Mouse (Mus musculus) lung, embryonic 15.5 days (tissue): Measurements from ENCODE around the gene Acvr1b. TPM values are rescaled to one million over a fixed set of nuclear protein-coding genes. Genes with fewer than 3 reads are reported as not detected.

Source experiments
- ATAC-seq: fragments of 200-750 bp; cut with Nextera tagmentation; 2 replicates; pipeline ENCODE4 v1.8.0; 2017; ENCODE audit warnings: moderate number of reproducible peaks, borderline replicate concordance; ENCODE audit not compliant: low FRiP score, low TSS enrichment; ENCODE audit errors: extremely low read depth
- H3K27ac ChIP-seq: fragments of 300-500 bp; sonication (generic); 2 replicates; pipeline ENCODE4 v1.5.1; 2015; ENCODE audit warnings: moderate library complexity, mild to moderate bottlenecking, inconsistent platforms
- H3K27me3 ChIP-seq: fragments of 300-500 bp; sonication (generic); 2 replicates; pipeline ENCODE4 v1.6.1; 2015; ENCODE audit warnings: inconsistent platforms
- H3K36me3 ChIP-seq: fragments of 300-500 bp; sonication (generic); 2 replicates; pipeline ENCODE4 v1.6.1; 2015; ENCODE audit warnings: inconsistent platforms
- H3K4me1 ChIP-seq: fragments of 300-500 bp; sonication (generic); 2 replicates; pipeline ENCODE4 v1.6.1; 2015; ENCODE audit warnings: inconsistent platforms
- H3K4me2 ChIP-seq: fragments of 300-500 bp; sonication (generic); 2 replicates; pipeline ENCODE4 v1.6.1; 2015; ENCODE audit warnings: inconsistent platforms, mild to moderate bottlenecking, moderate library complexity
- H3K4me3 ChIP-seq: fragments of 300-500 bp; sonication (generic); 2 replicates; pipeline ENCODE4 v1.5.1; 2015; ENCODE audit warnings: mild to moderate bottlenecking, inconsistent platforms
- H3K9ac ChIP-seq: fragments of 300-500 bp; sonication (generic); 2 replicates; pipeline ENCODE4 v1.6.1; 2015; ENCODE audit warnings: inconsistent platforms
- H3K9me3 ChIP-seq: fragments of 300-500 bp; sonication (generic); 2 replicates; pipeline ENCODE4 v1.6.1; 2016; ENCODE audit warnings: inconsistent platforms
- WGBS: fragments of 180-500 bp; shearing (Covaris S2); methylation state at CpG from one replicate; pipeline ENCODE4 v1.1.7; 2015; 5-methylcytosine and 5-hydroxymethylcytosine counted together
- polyA plus RNA-seq: library from polyadenylated mRNA; unstranded; fragments of >200 nt; fragmentation: Nextera tagmentation; extraction: Ambion mirVana; gene quantifications from 2 replicates; pipeline ENCODE4 v1.2.1, GENCODE M21; 2015

Gene Acvr1b
- polyA plus RNA-seq, 1 experiment from 2014 or later = 6.0 TPM

GRCm38 (mm10) chr15:101192651-101193050 is 18.8 kb downstream of the Acvr1b start:
- no peak overlapping the region for H3K27ac ChIP-seq
- H3K9me3 ChIP-seq = no peaks in the 10 kb centered on the region
- peaks cover 56% of the 10 kb centered on the region for H3K4me1 ChIP-seq
- no peak for ATAC-seq
- no peak overlapping the region for H3K4me2 ChIP-seq
- peaks cover 34% of the 10 kb centered on the region for H3K36me3 ChIP-seq
- no peaks in the 10 kb centered on the region for H3K27me3 ChIP-seq
- H3K9ac ChIP-seq = no peak overlapping the region
- WGBS = 70% methylated on average over 7 of the region's 7 CpGs
- no peak overlapping the region for H3K4me3 ChIP-seq

GRCm38 (mm10) chr15:101193971-101194370 is 20.1 kb downstream of the Acvr1b start:
- WGBS = 86% methylated on average over 6 of the region's 6 CpGs
- H3K4me1 ChIP-seq = peaks cover 51% of the 10 kb centered on the region
- H3K27me3 ChIP-seq = no peaks in the 10 kb centered on the region
- H3K27ac ChIP-seq = no peak overlapping the region
- no peak overlapping the region for H3K9ac ChIP-seq
- ATAC-seq = no peak
- no peak overlapping the region for H3K4me3 ChIP-seq
- peaks cover 42% of the 10 kb centered on the region for H3K36me3 ChIP-seq
- no peak overlapping the region for H3K4me2 ChIP-seq
- no peaks in the 10 kb centered on the region for H3K9me3 ChIP-seq

- no peak for ATAC-seq
- H3K9me3 ChIP-seq = no peaks in the 10 kb centered on the region
- H3K4me3 ChIP-seq = no peak overlapping the region
- no peak overlapping the region for H3K9ac ChIP-seq
- no peaks in the 10 kb centered on the region for H3K27me3 ChIP-seq
- H3K4me1 ChIP-seq = peaks cover 49% of the 10 kb centered on the region
- peaks cover 52% of the 10 kb centered on the region for H3K36me3 ChIP-seq
- H3K27ac ChIP-seq = peak overlapping the region; percentile 45
- no peak overlapping the region for H3K4me2 ChIP-seq
- WGBS = 70% methylated on average over 16 of the region's 16 CpGs
Measured at GRCm38 (mm10) chr15:101194951-101195823, 21.3 kb downstream of the Acvr1b start.

GRCm38 (mm10) chr15:101196079-101196795 is 22.4 kb downstream of the Acvr1b start:
- Histone ChIP-seq H3K4me1 (peaks cover 41% of the 10 kb centered on the region), H3K27ac (no peak overlapping the region), H3K9me3 (no peaks in the 10 kb centered on the region), H3K36me3 (peaks cover 62% of the 10 kb centered on the region), H3K27me3 (no peaks in the 10 kb centered on the region), H3K4me2 (no peak overlapping the region), H3K9ac (no peak overlapping the region), H3K4me3 (no peak overlapping the region)
- ATAC-seq = no peak
- WGBS = 84% methylated on average over 8 of the region's 8 CpGs

GRCm38 (mm10) chr15:101196961-101197360 is 23.1 kb downstream of the Acvr1b start:
- peaks cover 34% of the 10 kb centered on the region for H3K4me1 ChIP-seq
- ATAC-seq = no peak

GRCm38 (mm10) chr15:101197497-101198179 is 23.8 kb downstream of the Acvr1b start:
- no peak overlapping the region for H3K9ac ChIP-seq
- no peak overlapping the region for H3K4me3 ChIP-seq
- no peak overlapping the region for H3K27ac ChIP-seq
- peaks cover 76% of the 10 kb centered on the region for H3K36me3 ChIP-seq
- 78% methylated on average over 15 of the region's 15 CpGs for WGBS
- peaks cover 27% of the 10 kb centered on the region for H3K4me1 ChIP-seq
- H3K9me3 ChIP-seq = no peaks in the 10 kb centered on the region
- ATAC-seq = no peak
- H3K4me2 ChIP-seq = no peak overlapping the region
- no peaks in the 10 kb centered on the region for H3K27me3 ChIP-seq

More at GRCm38 (mm10) chr15:101196961-101197360, 23.1 kb downstream of the Acvr1b start:
- Histone ChIP-seq H3K27ac (no peak overlapping the region), H3K27me3 (no peaks in the 10 kb centered on the region), H3K9me3 (no peaks in the 10 kb centered on the region), H3K4me2 (no peak overlapping the region), H3K4me3 (no peak overlapping the region), H3K36me3 (peaks cover 69% of the 10 kb centered on the region), H3K9ac (no peak overlapping the region)

- Histone ChIP-seq H3K36me3 (peaks cover 82% of the 10 kb centered on the region), H3K27ac (no peak overlapping the region), H3K4me1 (peaks cover 23% of the 10 kb centered on the region), H3K4me3 (no peak overlapping the region), H3K4me2 (no peak overlapping the region), H3K9me3 (no peaks in the 10 kb centered on the region), H3K9ac (no peak overlapping the region), H3K27me3 (no peaks in the 10 kb centered on the region)
- WGBS = 24% methylated on average over 3 of the region's 3 CpGs
- peak; percentile 57; the same call in 1 of the 2 replicates for ATAC-seq
Measured at GRCm38 (mm10) chr15:101198218-101198617, 24.4 kb downstream of the Acvr1b start.

GRCm38 (mm10) chr15:101198850-101199249 is 25.0 kb downstream of the Acvr1b start:
- Histone ChIP-seq H3K36me3 (peaks cover 85% of the 10 kb centered on the region), H3K27me3 (no peaks in the 10 kb centered on the region), H3K9ac (no peak overlapping the region), H3K9me3 (no peaks in the 10 kb centered on the region), H3K27ac (no peak overlapping the region), H3K4me3 (no peak overlapping the region), H3K4me1 (peaks cover 17% of the 10 kb centered on the region), H3K4me2 (no peak overlapping the region)
- WGBS = 86% methylated on average over 14 of the region's 14 CpGs
- no peak for ATAC-seq

- Histone ChIP-seq H3K9me3 (no peaks in the 10 kb centered on the region), H3K4me1 (no peaks in the 10 kb centered on the region), H3K27me3 (no peaks in the 10 kb centered on the region), H3K27ac (no peak overlapping the region), H3K4me3 (no peak overlapping the region), H3K4me2 (no peak overlapping the region), H3K9ac (no peak overlapping the region), H3K36me3 (peaks cover 83% of the 10 kb centered on the region)
- no peak for ATAC-seq
- 93% methylated on average over 9 of the region's 9 CpGs for WGBS
Measured at GRCm38 (mm10) chr15:101200777-101201295, 27.0 kb downstream of the Acvr1b start.

GRCm38 (mm10) chr15:101201414-101201813 is 27.5 kb downstream of the Acvr1b start:
- ATAC-seq = no peak
- H3K4me3 ChIP-seq = no peak overlapping the region
- H3K4me2 ChIP-seq = no peak overlapping the region
- peaks cover 83% of the 10 kb centered on the region for H3K36me3 ChIP-seq
- no peaks in the 10 kb centered on the region for H3K27me3 ChIP-seq
- no peaks in the 10 kb centered on the region for H3K9me3 ChIP-seq
- H3K27ac ChIP-seq = no peak overlapping the region
- no peak overlapping the region for H3K9ac ChIP-seq
- WGBS = 96% methylated on average over 3 of the region's 3 CpGs
- no peaks in the 10 kb centered on the region for H3K4me1 ChIP-seq

- no peak overlapping the region for H3K4me2 ChIP-seq
- 71% methylated on average over 4 of the region's 4 CpGs for WGBS
- H3K27me3 ChIP-seq = no peaks in the 10 kb centered on the region
- no peaks in the 10 kb centered on the region for H3K9me3 ChIP-seq
- peaks cover 84% of the 10 kb centered on the region for H3K36me3 ChIP-seq
- ATAC-seq = no peak
- no peaks in the 10 kb centered on the region for H3K4me1 ChIP-seq
- H3K27ac ChIP-seq = no peak overlapping the region
- no peak overlapping the region for H3K4me3 ChIP-seq
- H3K9ac ChIP-seq = no peak overlapping the region
Measured at GRCm38 (mm10) chr15:101203673-101204072, 29.8 kb downstream of the Acvr1b start.
